Mouse (Mus musculus) bone marrow, adult 2 months (tissue): ENCODE data around the gene Lin28b.

Experiments
- CTCF ChIP-seq: fragments of 200-500 bp; IDR thresholded peaks from 2 replicates; pipeline ENCODE4 v1.5.1; 2011; ENCODE audit warnings: low read length, control low read depth; ENCODE audit not compliant: control insufficient read depth, insufficient read depth
- POLR2A ChIP-seq: fragments of 200-500 bp; IDR thresholded peaks from 2 replicates; pipeline ENCODE4 v1.6.1; 2011; ENCODE audit warnings: low read depth, mild to moderate bottlenecking, control low read depth, low read length, borderline replicate concordance; ENCODE audit not compliant: control insufficient read depth

DNA sequence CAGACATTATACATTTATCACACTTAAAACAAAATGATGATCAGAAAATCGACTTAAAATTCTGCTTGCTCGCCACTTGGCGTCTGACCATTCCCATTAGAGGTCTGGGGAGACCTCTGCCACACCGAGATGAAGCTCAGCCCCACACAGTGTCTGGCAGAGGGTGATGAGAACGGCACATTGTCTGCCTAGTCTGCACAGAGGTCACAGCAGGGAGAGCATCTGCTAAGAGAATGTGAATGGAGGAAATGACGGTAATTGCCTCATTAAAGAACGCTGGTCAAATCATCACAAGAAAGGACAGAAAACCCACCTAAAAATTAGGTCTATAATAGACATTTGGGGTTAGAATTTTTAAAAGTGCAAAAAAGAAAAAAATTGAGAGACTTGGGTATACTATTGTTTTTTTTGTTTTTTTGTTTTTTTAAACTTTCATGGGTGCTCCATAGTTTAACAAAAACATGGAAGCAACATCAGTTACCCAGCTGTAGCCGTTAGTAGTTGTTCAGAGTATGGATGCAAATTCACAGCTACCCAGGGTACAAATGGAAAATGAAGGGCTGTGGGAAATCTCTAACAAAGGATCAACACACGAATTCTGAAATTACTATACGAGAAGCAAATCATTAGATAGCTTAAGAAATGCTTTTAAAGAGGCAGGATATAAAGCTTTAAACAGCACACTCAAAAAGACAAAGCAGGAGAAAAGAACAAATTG is 75.4 kb downstream of the Lin28b start:
- TF ChIP-seq CTCF (no peak), POLR2A (no peak)
